Mouse (Mus musculus): ENCODE measurements at regions not wholly inside any gene's neighbourhood (a gene's known extent, or its start where the extent isn't known, plus 50 kb on each side); places are given as distances from the start of the nearest gene placed in this dataset.

- no peak for DNase-seq (ENCODE audit: low spot score)
These were observed 50.2 kb upstream of the Bod1 start for GRCm38 (mm10) chr11:31721908-31722307.

GRCm38 (mm10) chr11:31724506-31724905, 52.8 kb upstream of the Bod1 start:
- no peak for DNase-seq (ENCODE audit: low spot score)

GRCm38 (mm10) chr11:31725936-31726647, 54.4 kb upstream of the Bod1 start:
- no peak for DNase-seq (ENCODE audit: low spot score)

- DNase-seq (ENCODE audit: low spot score): no peak
These were observed 55.6 kb upstream of the Bod1 start for GRCm38 (mm10) chr11:31727289-31727688.

- no peak for DNase-seq (ENCODE audit: low spot score)
These were observed 58.0 kb upstream of the Bod1 start for GRCm38 (mm10) chr11:31729728-31730127.

- no peak for DNase-seq (ENCODE audit: low spot score)
These were observed 58.5 kb upstream of the Bod1 start for GRCm38 (mm10) chr11:31730181-31730580.

- DNase-seq (ENCODE audit: low spot score): no peak
These were observed 59.0 kb upstream of the Bod1 start for GRCm38 (mm10) chr11:31730680-31731079.

- no peak for DNase-seq (ENCODE audit: low spot score)
These were observed 59.8 kb upstream of the Bod1 start for GRCm38 (mm10) chr11:31731459-31731858.

GRCm38 (mm10) chr11:31732342-31732741, 60.7 kb upstream of the Bod1 start:
- no peak for DNase-seq (ENCODE audit: low spot score)

- no peak for DNase-seq (ENCODE audit: low spot score)
These were observed 61.3 kb upstream of the Bod1 start for GRCm38 (mm10) chr11:31732958-31733357.

GRCm38 (mm10) chr11:31734091-31734490, 62.4 kb upstream of the Bod1 start:
- no peak for DNase-seq (ENCODE audit: low spot score)

- no peak for DNase-seq (ENCODE audit: low spot score)
These were observed 63.6 kb upstream of the Bod1 start for GRCm38 (mm10) chr11:31735257-31735656.

GRCm38 (mm10) chr11:31736086-31736485, 64.4 kb upstream of the Bod1 start:
- no peak for DNase-seq (ENCODE audit: low spot score)

GRCm38 (mm10) chr11:31736556-31737089, 64.9 kb upstream of the Bod1 start:
- DNase-seq (ENCODE audit: low spot score): no peak

- no peak for DNase-seq (ENCODE audit: low spot score)
These were observed 66.7 kb upstream of the Bod1 start for GRCm38 (mm10) chr11:31738148-31739021.

- no peak for DNase-seq (ENCODE audit: low spot score)
These were observed 68.7 kb upstream of the Bod1 start for GRCm38 (mm10) chr11:31740409-31740808.

- no peak for DNase-seq (ENCODE audit: low spot score)
These were observed 70.5 kb upstream of the Bod1 start for GRCm38 (mm10) chr11:31742160-31742559.

- no peak for DNase-seq (ENCODE audit: low spot score)
These were observed 72.5 kb upstream of the Bod1 start for GRCm38 (mm10) chr11:31744076-31744785.

GRCm38 (mm10) chr11:31745028-31745865, 73.6 kb upstream of the Bod1 start:
- DNase-seq (ENCODE audit: low spot score): no peak

GRCm38 (mm10) chr11:31745866-31746248, 74.2 kb upstream of the Bod1 start:
- no peak for DNase-seq (ENCODE audit: low spot score)

GRCm38 (mm10) chr11:31746488-31746887, 74.8 kb upstream of the Bod1 start:
- no peak for DNase-seq (ENCODE audit: low spot score)

- no peak for DNase-seq (ENCODE audit: low spot score)
These were observed 75.3 kb upstream of the Bod1 start for GRCm38 (mm10) chr11:31746939-31747338.

Measured in testis, postnatal 10 days (tissue).